Mouse (Mus musculus) adrenal gland, postnatal 4 days (tissue): ENCODE results near the gene Fxyd2. TPM values are rescaled to one million over a fixed set of nuclear protein-coding genes. Genes with fewer than 3 reads are reported as not detected.

Source experiments
- DNase-seq, 2 experiments: peaks; one replicate each; pipeline ENCODE4 v3.0.0; 2021 to 2022; ENCODE audit warnings: low spot score in 2 of 2, mixed read lengths in 2 of 2
- long read RNA-seq, 2 experiments: library from polyadenylated mRNA; stranded (forward); transcript quantifications; one replicate each; pipeline ENCODE4 v2.0.0; 2021
- total RNA-seq, 2 experiments: library from RNA; stranded (reverse); gene quantifications; 2 replicates each; pipeline ENCODE4 v1.2.3; 2021

Fxyd2 gene
- total RNA-seq = 100 to 1,000 TPM in 1 of 2 experiments, 1 to 10 TPM in 1; 8.6 to 119 TPM
- long read RNA-seq, experiment 1, partial matches to known transcripts = 5 of 12 reads
- long read RNA-seq, experiment 1, other reads (novel, unspliced or antisense) = 1 of 12 reads
- long read RNA-seq, experiment 2, transcript Fxyd2-202 (6 exons, 711 nt) = major isoform, 50 of 100 reads
- long read RNA-seq, experiment 2, transcript Fxyd2-201 (6 exons, 632 nt) = minor isoform, 20 of 100 reads
- long read RNA-seq, experiment 2, partial matches to known transcripts = 16 of 100 reads
- long read RNA-seq, experiment 2, other reads (novel, unspliced or antisense) = 10 of 100 reads

- no peak for DNase-seq
Measured at GRCm38 (mm10) chr9:45399434-45399833, at the start of gene Fxyd2. Fxyd2 (plus strand) TSS chr9:45399669.

GRCm38 (mm10) chr9:45349851-45350250 is 49.6 kb upstream of the Fxyd2 start:
- no peak for DNase-seq

- no peak for DNase-seq
Measured at GRCm38 (mm10) chr9:45355192-45355591, 44.3 kb upstream of the Fxyd2 start.

- DNase-seq = no peak
Measured at GRCm38 (mm10) chr9:45358356-45358755, 41.1 kb upstream of the Fxyd2 start.

- DNase-seq = no peak
Measured at GRCm38 (mm10) chr9:45362051-45362461, 37.4 kb upstream of the Fxyd2 start.

- no peak for DNase-seq
Measured at GRCm38 (mm10) chr9:45363639-45364214, 35.7 kb upstream of the Fxyd2 start.

GRCm38 (mm10) chr9:45367716-45368115 is 31.8 kb upstream of the Fxyd2 start:
- DNase-seq = no peak

- DNase-seq = no peak
Measured at GRCm38 (mm10) chr9:45368341-45368901, 31.0 kb upstream of the Fxyd2 start.

- DNase-seq = peak; percentile 44 to 50
Measured at GRCm38 (mm10) chr9:45370117-45370561, 29.3 kb upstream of the Fxyd2 start, which contains the start of gene Fxyd6. Fxyd6 (plus strand) TSS chr9:45370185.

GRCm38 (mm10) chr9:45370616-45371336 is 28.7 kb upstream of the Fxyd2 start:
- DNase-seq = no peak

- DNase-seq = no peak
Measured at GRCm38 (mm10) chr9:45371337-45371707, 28.1 kb upstream of the Fxyd2 start.

- DNase-seq = no peak
Measured at GRCm38 (mm10) chr9:45373896-45374295, 25.6 kb upstream of the Fxyd2 start.

- DNase-seq = no peak
Measured at GRCm38 (mm10) chr9:45374988-45375502, 24.4 kb upstream of the Fxyd2 start.

GRCm38 (mm10) chr9:45376427-45376826 is 23.0 kb upstream of the Fxyd2 start:
- no peak for DNase-seq

GRCm38 (mm10) chr9:45376883-45377282 is 22.6 kb upstream of the Fxyd2 start:
- DNase-seq = no peak

- DNase-seq = no peak
Measured at GRCm38 (mm10) chr9:45380411-45381251, 18.8 kb upstream of the Fxyd2 start.

GRCm38 (mm10) chr9:45382336-45382735 is 17.1 kb upstream of the Fxyd2 start:
- DNase-seq = no peak

- DNase-seq = no peak
Measured at GRCm38 (mm10) chr9:45382834-45383233, 16.6 kb upstream of the Fxyd2 start.

- no peak for DNase-seq
Measured at GRCm38 (mm10) chr9:45383883-45384282, 15.6 kb upstream of the Fxyd2 start.

GRCm38 (mm10) chr9:45386698-45387097 is 12.8 kb upstream of the Fxyd2 start:
- no peak for DNase-seq
